In genomic region chr6:112463331-112463730, GRCm38 (mm10) we compare ENCODE assay signal across 23 mouse cellular contexts. TPM values are rescaled to one million over a fixed set of nuclear protein-coding genes. Genes with fewer than 3 reads are reported as not detected.
DNase-seq lines count a peak whose midpoint lies in the region; ATAC-seq and TF ChIP-seq lines count a peak whose summit lies in the region.
"Had no signal": no experiment of that assay in that cellular context is flagged by ENCODE, and none has a peak within 500 bp of the region (broad histone marks: within the 10 kb centered on the region; RNA-seq: fewer than 3 reads in every experiment).

No protein-coding gene starts in this region.

- no peaks in the 10 kb centered on the region for H3K27me3 ChIP-seq in heart, embryonic 16.5 days (ENCODE audit: control insufficient read depth, insufficient read depth, low read length)
- H3K27me3 ChIP-seq in myocyte (ENCODE audit: control insufficient read depth, insufficient read depth, insufficient read length) = no peaks in the 10 kb centered on the region
- no peaks in the 10 kb centered on the region for H3K27me3 ChIP-seq in kidney, embryonic 16.5 days (ENCODE audit: insufficient read depth, low read length)
- H3K27me3 ChIP-seq: embryonic facial prominence, embryonic 12.5 days; forebrain, embryonic 13.5 days; midbrain, embryonic 15.5 days; neural tube, embryonic 15.5 days; stomach, embryonic 15.5 days had no signal

- ATAC-seq in heart, embryonic 16.5 days (replicated peaks; ENCODE audit: extremely low read depth, insufficient read depth, low FRiP score) = no peak
- no peak for ATAC-seq in kidney, embryonic 16.5 days (ENCODE audit: low FRiP score, low TSS enrichment)
- ATAC-seq: forebrain, embryonic 13.5 days; midbrain, embryonic 15.5 days had no signal

- peaks cover 34% of the 10 kb centered on the region for H3K4me1 ChIP-seq in heart, embryonic 16.5 days (ENCODE audit: control insufficient read depth, insufficient read depth, low read length)
- H3K4me1 ChIP-seq in kidney, embryonic 16.5 days (ENCODE audit: insufficient read depth, low read length) = peaks cover 4% of the 10 kb centered on the region; the same call in 1 of the 2 replicates
- H3K4me1 ChIP-seq: embryonic facial prominence, embryonic 12.5 days; forebrain, embryonic 13.5 days; midbrain, embryonic 15.5 days; neural tube, embryonic 15.5 days; stomach, embryonic 15.5 days had no signal

- H3K27ac ChIP-seq in heart, embryonic 16.5 days (ENCODE audit: low read length) = peak overlapping the region; percentile 43
- no peak overlapping the region for H3K27ac ChIP-seq in kidney, embryonic 16.5 days (ENCODE audit: low read length)
- H3K27ac ChIP-seq: embryonic facial prominence, embryonic 12.5 days; forebrain, embryonic 13.5 days; limb, embryonic 15.5 days; midbrain, embryonic 15.5 days; neural tube, embryonic 15.5 days; stomach, embryonic 15.5 days had no signal

- H3K36me3 ChIP-seq in heart, embryonic 16.5 days (ENCODE audit: control insufficient read depth, insufficient read depth) = no peaks in the 10 kb centered on the region
- no peaks in the 10 kb centered on the region for H3K36me3 ChIP-seq in myocyte (ENCODE audit: control insufficient read depth, insufficient read depth)
- H3K36me3 ChIP-seq in kidney, embryonic 16.5 days (ENCODE audit: insufficient read depth, low read length) = no peaks in the 10 kb centered on the region
- H3K36me3 ChIP-seq: embryonic facial prominence, embryonic 12.5 days; limb, embryonic 15.5 days; midbrain, embryonic 15.5 days; neural tube, embryonic 15.5 days; stomach, embryonic 15.5 days had no signal

- H3K9me3 ChIP-seq in heart, embryonic 16.5 days (replicated peaks; ENCODE audit: control insufficient read depth, low read length) = no peaks in the 10 kb centered on the region
- no peaks in the 10 kb centered on the region for H3K9me3 ChIP-seq in kidney, embryonic 16.5 days (ENCODE audit: low read length)
- H3K9me3 ChIP-seq: embryonic facial prominence, embryonic 12.5 days; forebrain, embryonic 13.5 days; limb, embryonic 15.5 days; midbrain, embryonic 15.5 days; neural tube, embryonic 15.5 days; stomach, embryonic 15.5 days had no signal

- peaks cover 3% of the 10 kb centered on the region for H3K79me2 ChIP-seq in myocyte (ENCODE audit: control insufficient read depth, insufficient read depth)

- WGBS in heart, embryonic 16.5 days = 68% methylated on average over 6 of the region's 6 CpGs
- 83% methylated on average over 6 of the region's 6 CpGs for WGBS in kidney, embryonic 16.5 days

- peak; percentile 11 for TF ChIP-seq POLR2A in myocyte (IDR thresholded peaks at IDR 0.05; ENCODE audit: insufficient read length, low read depth)

- peak; percentile 47 to 54 for DNase-seq in heart, adult 18-20 months
- DNase-seq in heart, adult 8-10 months (ENCODE audit: low spot score) = peak; percentile 19
- DNase-seq in lung, postnatal 25 days (ENCODE audit: low spot score) = no peak
- DNase-seq in cerebellum, postnatal 10 days = no peak
- DNase-seq: cerebellum, adult 8-10 months; kidney, adult 18-20 months; kidney, postnatal 10 days; lung, postnatal 10 days; right cerebral cortex, postnatal 25 days; thymus, adult 18-20 months had no signal

- H3ac ChIP-seq in myocyte (ENCODE audit: control insufficient read depth, insufficient read length) = no peak overlapping the region

- no peak overlapping the region; the same call in 1 of the 2 replicates for H3K4me3 ChIP-seq in heart, embryonic 16.5 days (ENCODE audit: low read length)
- no peak overlapping the region for H3K4me3 ChIP-seq in myocyte
- no peak overlapping the region for H3K4me3 ChIP-seq in kidney, embryonic 16.5 days (ENCODE audit: low read length)
- H3K4me3 ChIP-seq: embryonic facial prominence, embryonic 12.5 days; erythroblast, embryonic 14.5 days; forebrain, embryonic 13.5 days; limb, embryonic 15.5 days; midbrain, embryonic 15.5 days; neural tube, embryonic 15.5 days; stomach, embryonic 15.5 days had no signal

- peak overlapping the region; percentile 49; the same call in 1 of the 2 replicates for H3K4me2 ChIP-seq in heart, embryonic 16.5 days (ENCODE audit: low read depth, low read length)
- peak overlapping the region; percentile 58 for H3K4me2 ChIP-seq in myocyte (ENCODE audit: low read depth)
- H3K4me2 ChIP-seq in kidney, embryonic 16.5 days (replicated peaks; ENCODE audit: low read depth, low read length) = no peak overlapping the region
- H3K4me2 ChIP-seq: embryonic facial prominence, embryonic 12.5 days; forebrain, embryonic 13.5 days; limb, embryonic 15.5 days; midbrain, embryonic 15.5 days; neural tube, embryonic 15.5 days; stomach, embryonic 15.5 days had no signal

- H3K9ac ChIP-seq in heart, embryonic 16.5 days (ENCODE audit: low read length) = peak overlapping the region; percentile 5; the same call in 1 of the 2 replicates
- no peak overlapping the region for H3K9ac ChIP-seq in kidney, embryonic 16.5 days (replicated peaks; ENCODE audit: low read length)
- H3K9ac ChIP-seq: embryonic facial prominence, embryonic 12.5 days; forebrain, embryonic 13.5 days; limb, embryonic 15.5 days; midbrain, embryonic 15.5 days; neural tube, embryonic 15.5 days; stomach, embryonic 15.5 days had no signal

TF ChIP-seq in myocyte, 11 proteins besides CTCF, POLR2A, EP300 and RAD21:
- peak in 1 of 3 experiments; percentile 43 for TF ChIP-seq MYOG (IDR thresholded peaks at IDR 0.05; ENCODE audit: control insufficient read depth in 1 of 3, insufficient read depth in 1 of 3, insufficient read length in 2 of 3, low read depth in 2 of 3)
- TF ChIP-seq POLR2AphosphoS2 (IDR thresholded peaks at IDR 0.05; ENCODE audit: insufficient read length, low read depth) = no peak

RNA-seq across cellular contexts. Expression of gene Cav3, which starts 4.0 kb away (rescaled TPM):
- 10 to 100 TPM; 62.8 to 77.7 TPM for total RNA-seq in heart, adult 18-20 months (2021)
- 10 to 100 TPM; 68.1 to 83.6 (median 71.9) TPM for total RNA-seq in heart, adult 8-10 months (2022)
- 126 and 127 TPM in 2 replicates for polyA plus RNA-seq in heart, embryonic 16.5 days (2015; fragmentation: Nextera tagmentation; extraction: Ambion mirVana)
- 304 TPM for polyA plus RNA-seq in myocyte (2012; fragmentation: generic; extraction: Trizol)
- 2.3 and 3.2 TPM in 2 replicates for polyA plus RNA-seq in kidney, embryonic 16.5 days (2015; fragmentation: Nextera tagmentation; extraction: Ambion mirVana)
- total RNA-seq: adrenal gland, adult 18-20 months; megakaryocyte, adult 5-6 weeks had no signal
- polyA plus RNA-seq: erythroblast, embryonic 14.5 days; forebrain, embryonic 13.5 days; hindbrain, embryonic 11.5 days; midbrain, embryonic 15.5 days had no signal

RNA-seq across cellular contexts. Expression of gene Oxtr, which starts 26.4 kb away (rescaled TPM):
- under 1 TPM; 0.18 to 0.30 TPM for total RNA-seq in heart, adult 18-20 months (2021)
- under 1 TPM; 0.22 to 0.34 (median 0.23) TPM for total RNA-seq in heart, adult 8-10 months (2022)
- 0.16 and 0.18 TPM in 2 replicates for polyA plus RNA-seq in heart, embryonic 16.5 days (2015; fragmentation: Nextera tagmentation; extraction: Ambion mirVana)
- 0.06 TPM for polyA plus RNA-seq in myocyte (2012; fragmentation: generic; extraction: Trizol)
- 6.4 and 7.2 TPM in 2 replicates for polyA plus RNA-seq in kidney, embryonic 16.5 days (2015; fragmentation: Nextera tagmentation; extraction: Ambion mirVana)
- polyA plus RNA-seq: erythroblast, embryonic 14.5 days had no signal

Comparison
In these comparisons a context has a peak if more than half of its experiments do, and no peak if none do; other contexts are left out.
1. DNase-seq: peak in heart, adult 18-20 months (2 of 2) and heart, adult 8-10 months (single experiment); none in lung, postnatal 25 days (single experiment) and cerebellum, postnatal 10 days (0 of 2).
2. RNA of gene Cav3, which starts 4.0 kb away (polyA plus RNA-seq): 304 TPM in myocyte (single experiment) and 126 to 127 TPM in heart, embryonic 16.5 days; 2.3 to 3.2 TPM in kidney, embryonic 16.5 days; every median in the first group is over 10 times any median in the second.